Mouse (Mus musculus): ENCODE data around the gene Gm28553.
"Not testable (repeated sequence)": the region's sequence is repeated elsewhere in the genome, so short reads cannot be mapped to it uniquely, and the experiment has no call there.

Gene Gm28553

DNA sequence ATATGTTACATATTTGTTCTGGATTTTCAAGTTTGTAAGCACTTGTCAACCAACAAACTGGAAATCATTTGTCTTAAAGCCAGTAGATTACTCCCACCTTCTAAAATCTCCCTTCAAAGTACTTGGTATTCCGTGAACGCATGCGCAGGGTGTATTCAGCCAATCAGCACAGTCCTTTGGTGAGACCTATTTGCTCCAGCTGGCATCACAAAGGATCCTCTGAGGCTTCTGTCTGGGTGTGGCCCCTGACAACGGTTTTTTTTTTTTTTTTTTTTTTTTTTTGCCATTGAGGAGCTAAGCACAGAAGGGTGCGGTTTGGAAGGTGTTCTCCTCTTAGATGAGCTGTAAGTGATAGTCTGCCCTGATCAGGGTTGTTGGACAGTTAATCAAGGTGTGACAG, at the start of gene Gm28553:
Gm28553 (plus strand) TSS at position 301 of the 400 bp plus-strand sequence.
- not testable (repeated sequence) for DNase-seq (ENCODE audit: low read depth, low spot score)

Measured in WW6 (cell line).